Mouse (Mus musculus): ENCODE data around the gene Sik2. TPM values are rescaled to one million over a fixed set of nuclear protein-coding genes. Genes with fewer than 3 reads are reported as not detected.

Gene Sik2
- polyA plus RNA-seq, 1 experiment from 2014 or later: 14.3 TPM

DNA sequence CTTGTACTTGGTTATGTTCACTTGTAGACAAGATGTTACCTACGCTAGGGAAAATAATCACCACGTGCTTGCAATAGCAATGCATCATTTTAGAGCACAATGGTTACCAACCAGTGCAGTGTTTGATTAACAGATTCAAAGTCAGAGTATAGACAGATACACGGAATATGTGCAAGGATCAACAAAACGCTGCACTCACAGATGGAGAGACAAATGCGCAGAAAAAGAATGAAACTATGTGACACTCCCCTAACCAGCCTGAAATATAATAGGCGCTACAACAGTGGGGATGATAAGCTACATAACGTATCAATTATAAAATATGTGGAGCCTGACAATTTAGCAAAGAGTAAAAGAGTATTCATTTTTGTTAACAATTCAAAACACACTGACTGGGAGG, 34.2 kb downstream of the Sik2 start:
- no peaks in the 10 kb centered on the region for H3K27me3 ChIP-seq (replicated peaks)
- H3K27ac ChIP-seq: no peak overlapping the region
- no peaks in the 10 kb centered on the region for H3K9me3 ChIP-seq
- no peak overlapping the region for H3K9ac ChIP-seq
- no peak overlapping the region for H3K4me2 ChIP-seq (replicated peaks)
- peaks cover 2% of the 10 kb centered on the region for H3K4me1 ChIP-seq
- no peaks in the 10 kb centered on the region for H3K36me3 ChIP-seq
- no peak overlapping the region for H3K4me3 ChIP-seq
- no peak for ATAC-seq (ENCODE audit: low FRiP score, low read depth)
- WGBS: 93% methylated on average over 7 of the region's 7 CpGs

GRCm38 (mm10) chr9:50970413-50970812, 38.5 kb downstream of the Sik2 start:
- Histone ChIP-seq H3K4me3 (no peak overlapping the region), H3K4me1 (no peaks in the 10 kb centered on the region), H3K27me3 (replicated peaks) (no peaks in the 10 kb centered on the region), H3K4me2 (replicated peaks) (no peak overlapping the region), H3K36me3 (no peaks in the 10 kb centered on the region), H3K27ac (no peak overlapping the region), H3K9me3 (no peaks in the 10 kb centered on the region), H3K9ac (no peak overlapping the region)
- ATAC-seq (ENCODE audit: low FRiP score, low read depth): no peak
- 90% methylated on average over 4 of the region's 4 CpGs for WGBS

GRCm38 (mm10) chr9:50969266-50969665, 39.6 kb downstream of the Sik2 start:
- Histone ChIP-seq H3K9ac (no peak overlapping the region), H3K4me1 (no peaks in the 10 kb centered on the region), H3K4me3 (no peak overlapping the region), H3K36me3 (no peaks in the 10 kb centered on the region), H3K27ac (no peak overlapping the region), H3K4me2 (replicated peaks) (no peak overlapping the region), H3K9me3 (no peaks in the 10 kb centered on the region), H3K27me3 (replicated peaks) (no peaks in the 10 kb centered on the region)
- ATAC-seq (ENCODE audit: low FRiP score, low read depth): no peak
- 92% methylated on average over 3 of the region's 3 CpGs for WGBS

DNA sequence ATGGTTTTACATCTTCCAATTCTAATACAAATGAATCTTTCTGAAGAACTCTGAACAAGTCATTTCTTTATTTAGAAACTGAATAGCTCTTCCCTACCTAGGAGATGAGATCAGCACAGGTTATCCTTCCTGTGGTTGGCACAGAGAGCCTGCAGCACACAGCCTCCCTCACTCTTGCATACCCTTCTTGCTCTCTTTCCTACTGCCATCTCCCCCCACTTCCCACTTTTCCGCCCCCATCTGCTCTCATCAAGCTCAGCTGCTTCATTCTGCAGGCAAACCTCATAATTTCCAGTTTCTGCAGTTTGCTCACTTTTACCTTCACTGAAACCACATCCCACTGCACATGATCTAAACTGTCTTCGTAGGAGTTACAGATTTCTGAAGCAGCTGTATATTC, 42.6 kb downstream of the Sik2 start:
- no peak overlapping the region for H3K4me2 ChIP-seq (replicated peaks)
- no peaks in the 10 kb centered on the region for H3K36me3 ChIP-seq
- H3K4me1 ChIP-seq: no peaks in the 10 kb centered on the region
- ATAC-seq (ENCODE audit: low FRiP score, low read depth): no peak
- H3K27me3 ChIP-seq (replicated peaks): no peaks in the 10 kb centered on the region
- H3K9ac ChIP-seq: no peak overlapping the region
- no peak overlapping the region for H3K27ac ChIP-seq
- 85% methylated on average over 2 of the region's 2 CpGs for WGBS
- no peak overlapping the region for H3K4me3 ChIP-seq
- no peaks in the 10 kb centered on the region for H3K9me3 ChIP-seq

GRCm38 (mm10) chr9:50965392-50965791, 43.5 kb downstream of the Sik2 start:
- Histone ChIP-seq H3K4me2 (replicated peaks) (no peak overlapping the region), H3K27me3 (replicated peaks) (no peaks in the 10 kb centered on the region), H3K9me3 (no peaks in the 10 kb centered on the region), H3K9ac (no peak overlapping the region), H3K27ac (no peak overlapping the region), H3K4me1 (no peaks in the 10 kb centered on the region), H3K36me3 (no peaks in the 10 kb centered on the region), H3K4me3 (no peak overlapping the region)
- ATAC-seq (ENCODE audit: low FRiP score, low read depth): no peak

- H3K4me1 ChIP-seq: no peaks in the 10 kb centered on the region
- ATAC-seq (ENCODE audit: low FRiP score, low read depth): no peak
- no peaks in the 10 kb centered on the region for H3K9me3 ChIP-seq
- no peak overlapping the region for H3K9ac ChIP-seq
- H3K27me3 ChIP-seq (replicated peaks): no peaks in the 10 kb centered on the region
- 89% methylated on average over 2 of the region's 2 CpGs for WGBS
- H3K27ac ChIP-seq: no peak overlapping the region
- H3K4me2 ChIP-seq (replicated peaks): no peak overlapping the region
- no peak overlapping the region for H3K4me3 ChIP-seq
- H3K36me3 ChIP-seq: no peaks in the 10 kb centered on the region
These were observed 44.0 kb downstream of the Sik2 start for GRCm38 (mm10) chr9:50964911-50965310.

DNA sequence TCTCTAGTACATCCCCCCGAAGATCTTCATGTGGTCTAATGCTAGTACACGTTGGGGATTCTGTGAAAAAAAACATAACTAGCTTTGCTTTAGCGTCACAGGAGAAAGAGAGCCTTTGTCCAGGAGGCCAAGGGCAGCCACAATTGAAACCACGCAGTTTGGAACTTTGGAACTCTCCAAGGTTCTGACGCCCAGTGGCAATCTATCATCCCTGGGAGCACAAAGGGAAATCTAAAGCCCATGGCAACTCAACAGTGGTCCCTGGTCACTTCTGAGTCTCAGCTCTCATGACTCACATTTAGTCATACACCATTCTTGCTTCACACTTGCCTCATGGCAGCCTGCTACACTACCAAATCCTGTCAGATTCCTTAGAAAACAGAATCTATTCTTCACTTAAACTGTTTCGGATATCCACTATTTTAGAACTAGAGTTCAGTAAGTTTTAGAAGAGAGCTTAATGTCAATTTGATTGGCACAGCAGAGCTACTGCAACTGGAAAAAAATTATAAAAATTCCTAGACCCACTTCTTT, 50.9 kb downstream of the Sik2 start:
- WGBS: 43% methylated on average over 6 of the region's 6 CpGs
- no peak overlapping the region for H3K9ac ChIP-seq
- H3K4me2 ChIP-seq (replicated peaks): no peak overlapping the region
- H3K36me3 ChIP-seq: no peaks in the 10 kb centered on the region
- no peaks in the 10 kb centered on the region for H3K9me3 ChIP-seq
- ATAC-seq (ENCODE audit: low FRiP score, low read depth): no peak
- H3K27me3 ChIP-seq (replicated peaks): no peaks in the 10 kb centered on the region
- H3K4me3 ChIP-seq: no peak overlapping the region
- H3K27ac ChIP-seq: no peak overlapping the region
- H3K4me1 ChIP-seq: no peaks in the 10 kb centered on the region

DNA sequence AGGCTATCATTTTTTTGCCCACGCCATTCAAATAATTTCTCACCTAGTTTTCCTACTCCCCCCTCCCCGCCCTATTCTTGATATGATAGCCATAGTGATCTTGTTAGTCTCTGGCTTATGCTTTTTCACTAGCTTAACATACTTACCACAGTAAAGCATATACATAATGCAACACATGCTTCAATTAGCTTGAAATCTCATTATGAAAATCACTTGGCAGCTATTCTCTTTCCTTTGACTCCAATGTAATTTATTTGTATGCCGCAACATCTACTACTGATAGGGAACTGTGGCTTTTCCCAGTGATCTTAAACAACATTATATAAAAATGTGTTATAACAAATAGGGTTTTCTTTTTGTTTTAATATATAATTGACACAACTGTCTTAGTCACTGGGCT, 53.7 kb downstream of the Sik2 start:
- ATAC-seq (ENCODE audit: low FRiP score, low read depth): no peak
- Histone ChIP-seq H3K9me3 (no peaks in the 10 kb centered on the region), H3K4me1 (no peaks in the 10 kb centered on the region), H3K27me3 (replicated peaks) (no peaks in the 10 kb centered on the region), H3K9ac (no peak overlapping the region), H3K27ac (no peak overlapping the region), H3K36me3 (no peaks in the 10 kb centered on the region), H3K4me3 (no peak overlapping the region), H3K4me2 (replicated peaks) (no peak overlapping the region)
- WGBS: 93% methylated on average over 3 of the region's 3 CpGs

DNA sequence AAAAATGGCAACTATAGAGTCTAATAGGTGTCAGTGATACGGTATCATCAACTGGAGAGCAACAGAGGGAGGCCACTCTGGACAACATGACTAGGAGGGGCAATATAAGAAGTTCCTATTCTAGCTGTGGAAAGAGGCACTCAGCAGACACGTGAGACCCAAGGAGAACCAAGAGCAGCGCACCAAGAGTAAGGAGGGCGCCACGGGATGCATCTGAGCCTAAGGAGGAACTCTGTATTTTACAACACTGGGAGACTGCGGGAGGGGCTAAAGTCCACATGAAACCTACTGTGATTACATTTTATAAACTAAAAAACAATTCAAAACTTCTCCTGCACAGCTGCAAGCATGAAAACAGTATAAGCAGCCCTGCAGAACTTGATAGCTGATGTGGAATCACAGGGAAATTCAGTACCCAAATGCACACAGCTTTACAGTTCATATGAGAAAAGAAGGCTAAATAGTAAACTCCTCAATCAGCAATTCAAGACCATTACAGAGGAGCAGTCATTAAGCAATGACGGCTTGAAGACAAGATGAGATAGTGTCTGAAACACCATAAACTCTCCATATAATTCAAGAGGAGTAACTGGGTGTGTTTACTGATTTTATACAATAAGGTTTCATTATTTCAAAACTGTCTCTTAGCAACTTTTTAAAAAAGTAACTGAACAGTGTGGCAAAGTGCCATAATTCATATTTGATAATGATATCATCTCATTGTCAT, 60.6 kb downstream of the Sik2 start:
- Histone ChIP-seq H3K9ac (no peak overlapping the region), H3K4me3 (no peak overlapping the region), H3K4me1 (no peaks in the 10 kb centered on the region), H3K36me3 (no peaks in the 10 kb centered on the region), H3K9me3 (no peaks in the 10 kb centered on the region), H3K27ac (no peak overlapping the region), H3K4me2 (replicated peaks) (no peak overlapping the region), H3K27me3 (replicated peaks) (no peaks in the 10 kb centered on the region)
- ATAC-seq (ENCODE audit: low FRiP score, low read depth): no peak
- WGBS: 91% methylated on average over 7 of the region's 7 CpGs

DNA sequence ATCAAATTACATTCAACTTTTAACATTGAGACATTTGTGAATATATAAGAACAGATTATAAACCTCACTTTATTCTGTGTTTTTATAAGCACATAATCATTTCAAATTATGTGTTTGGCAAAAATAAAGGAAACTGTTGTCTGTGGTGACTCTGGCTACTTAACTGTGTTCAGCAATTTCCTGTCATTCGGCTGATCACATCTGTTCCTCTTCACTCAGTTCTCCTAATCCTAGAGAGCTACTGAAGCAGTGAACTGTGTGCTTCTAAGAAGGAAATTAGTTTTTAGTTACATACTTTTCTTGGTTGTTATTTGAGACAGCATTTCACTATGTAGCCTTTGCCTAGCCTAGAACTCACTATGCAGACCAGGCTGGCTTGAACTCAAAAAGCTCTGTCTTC, 62.5 kb downstream of the Sik2 start:
- Histone ChIP-seq H3K4me2 (replicated peaks) (no peak overlapping the region), H3K27ac (no peak overlapping the region), H3K36me3 (no peaks in the 10 kb centered on the region), H3K4me1 (no peaks in the 10 kb centered on the region), H3K27me3 (replicated peaks) (no peaks in the 10 kb centered on the region), H3K9ac (no peak overlapping the region), H3K9me3 (no peaks in the 10 kb centered on the region), H3K4me3 (no peak overlapping the region)
- 75% methylated on average over 1 of the region's 1 CpGs for WGBS
- no peak for ATAC-seq (ENCODE audit: low FRiP score, low read depth)

DNA sequence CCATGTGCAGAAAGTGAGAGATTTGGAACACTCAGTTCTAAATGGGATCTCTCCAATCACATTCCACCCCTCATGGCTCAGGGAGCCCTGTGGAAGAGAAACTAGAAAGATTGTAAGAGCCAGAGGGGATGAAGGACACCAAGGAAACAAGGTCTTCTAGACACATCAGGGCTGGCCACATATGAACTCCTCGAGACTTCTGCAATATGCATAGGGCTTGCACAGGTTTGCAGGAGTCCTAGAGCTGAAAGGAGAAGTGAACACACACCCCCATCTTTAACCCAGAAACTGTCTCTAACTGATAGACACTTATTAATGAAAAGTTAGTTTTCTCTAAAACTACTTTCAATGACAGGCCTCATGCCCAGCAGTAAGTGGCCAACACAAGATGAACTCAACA, 64.0 kb downstream of the Sik2 start:
- H3K36me3 ChIP-seq: no peaks in the 10 kb centered on the region
- H3K27ac ChIP-seq: no peak overlapping the region
- H3K9ac ChIP-seq: no peak overlapping the region
- no peak for ATAC-seq (ENCODE audit: low FRiP score, low read depth)
- H3K9me3 ChIP-seq: no peaks in the 10 kb centered on the region
- H3K4me2 ChIP-seq (replicated peaks): no peak overlapping the region
- H3K4me1 ChIP-seq: no peaks in the 10 kb centered on the region
- 97% methylated on average over 1 of the region's 1 CpGs for WGBS
- H3K4me3 ChIP-seq: no peak overlapping the region
- H3K27me3 ChIP-seq (replicated peaks): no peaks in the 10 kb centered on the region

DNA sequence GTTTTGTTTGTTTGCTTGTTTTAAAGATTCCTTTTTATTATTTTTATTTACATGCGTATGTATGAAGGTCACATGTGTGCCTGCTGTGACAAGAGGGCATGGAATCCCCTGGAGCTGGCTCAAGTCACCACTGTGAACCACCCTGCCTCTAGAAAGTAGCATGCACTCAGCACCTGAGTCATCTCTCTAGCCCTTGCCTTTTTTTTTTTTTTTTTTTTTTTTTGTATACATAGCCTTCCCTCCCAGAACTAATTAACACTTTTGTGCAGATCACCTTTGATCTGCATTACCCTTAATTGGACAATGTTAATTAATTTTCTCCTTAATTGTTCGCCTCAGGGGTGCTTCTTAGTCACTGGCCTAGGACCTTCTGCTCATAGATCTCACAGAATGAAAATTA, 66.2 kb downstream of the Sik2 start:
- Histone ChIP-seq H3K4me1 (no peaks in the 10 kb centered on the region), H3K27ac (no peak overlapping the region), H3K4me2 (replicated peaks) (no peak overlapping the region), H3K9ac (no peak overlapping the region), H3K36me3 (no peaks in the 10 kb centered on the region), H3K27me3 (replicated peaks) (no peaks in the 10 kb centered on the region), H3K4me3 (no peak overlapping the region), H3K9me3 (no peaks in the 10 kb centered on the region)
- no peak for ATAC-seq (ENCODE audit: low FRiP score, low read depth)
- 92% methylated on average over 2 of the region's 2 CpGs for WGBS

DNA sequence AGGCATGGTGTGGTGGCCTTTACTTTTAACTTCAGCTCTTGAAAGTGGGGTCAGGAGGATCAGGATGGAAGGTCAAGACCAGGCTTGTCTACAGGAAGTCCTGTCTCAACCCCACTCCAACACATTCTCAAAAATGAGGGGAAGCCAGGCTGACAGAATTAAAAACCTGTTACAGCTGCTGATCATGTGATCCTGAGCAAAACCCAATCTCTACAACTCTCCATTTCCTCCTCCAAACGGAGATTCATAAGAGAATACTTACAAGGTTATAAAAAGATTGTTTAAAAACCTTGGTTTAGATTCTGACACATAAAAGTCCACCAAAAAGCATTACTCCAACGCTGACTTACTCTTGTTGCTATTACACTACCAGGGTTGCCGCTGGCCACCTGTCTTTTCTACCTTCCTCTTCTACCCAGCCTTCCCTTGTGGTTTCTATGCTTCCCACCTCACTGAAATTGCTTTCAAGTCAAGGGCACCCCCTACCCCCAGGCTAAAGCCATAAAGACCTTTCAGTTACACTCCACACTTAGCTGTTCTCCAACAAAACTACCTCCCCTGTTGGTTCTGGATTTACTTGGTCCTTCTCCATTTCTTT, 67.0 kb downstream of the Sik2 start:
- Histone ChIP-seq H3K27me3 (replicated peaks) (no peaks in the 10 kb centered on the region), H3K4me1 (no peaks in the 10 kb centered on the region), H3K4me3 (no peak overlapping the region), H3K9ac (no peak overlapping the region), H3K27ac (no peak overlapping the region), H3K4me2 (replicated peaks) (no peak overlapping the region), H3K36me3 (no peaks in the 10 kb centered on the region), H3K9me3 (no peaks in the 10 kb centered on the region)
- no peak for ATAC-seq (ENCODE audit: low FRiP score, low read depth)
- WGBS: 95% methylated on average over 3 of the region's 3 CpGs

All from neural tube, embryonic 12.5 days (tissue).